Mouse (Mus musculus): ENCODE results near the gene Myo1d.

Gene Myo1d

DNA sequence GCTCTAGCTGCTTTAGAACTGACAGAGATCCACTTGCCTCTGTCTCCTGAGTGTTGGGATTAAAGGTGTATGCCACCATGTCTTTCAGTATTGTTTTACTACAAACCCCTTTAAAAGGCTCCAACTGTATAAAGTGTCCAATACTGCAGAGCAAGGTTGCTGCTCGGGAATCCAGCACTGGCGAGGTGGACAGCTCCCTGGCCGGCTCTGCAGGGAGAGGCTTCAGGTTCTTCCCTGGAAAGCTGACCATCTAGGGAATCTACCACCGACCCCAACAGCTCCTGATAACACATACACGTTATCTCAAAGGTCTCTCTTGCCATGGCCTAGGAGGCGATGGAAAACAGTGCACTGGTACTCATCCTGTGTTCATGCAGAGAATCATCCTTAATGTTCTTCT is 166.3 kb downstream of the Myo1d start:
- DNase-seq (ENCODE audit: low spot score): no peak

DNA sequence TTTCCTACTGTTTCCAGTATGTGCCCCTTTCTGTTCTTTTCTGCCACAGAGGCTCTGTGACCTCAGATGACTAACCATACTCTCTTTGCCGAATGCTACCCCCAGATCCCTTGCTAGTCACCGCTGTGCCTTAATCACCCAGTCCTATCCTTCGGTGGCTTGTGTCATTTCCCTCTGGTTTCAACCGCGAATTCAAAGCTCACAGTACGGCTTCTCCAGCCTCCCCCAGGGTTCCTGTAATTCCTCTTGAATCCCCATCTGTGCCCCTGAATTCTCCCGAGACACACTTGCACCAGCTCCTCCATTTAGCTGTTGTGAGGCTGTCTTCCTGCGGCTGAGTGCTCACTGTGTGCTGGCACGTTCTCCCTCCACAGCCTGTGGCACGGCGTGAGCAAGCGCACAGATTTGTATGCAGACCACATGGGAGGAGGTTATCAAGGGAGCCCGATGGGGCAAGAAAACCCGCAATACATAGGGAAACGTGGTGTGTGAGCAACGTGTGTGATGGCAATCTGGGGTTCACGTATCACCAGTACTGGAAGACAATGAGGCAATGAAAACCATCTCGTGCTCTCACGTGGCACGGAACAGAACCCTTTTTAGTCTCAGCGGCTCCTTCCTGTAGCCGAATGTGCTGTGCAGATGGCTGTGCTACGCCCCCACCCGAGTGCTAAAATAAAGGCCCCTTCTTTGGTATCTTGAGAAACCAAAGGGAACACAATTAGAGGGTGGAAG is 177.0 kb downstream of the Myo1d start:
- peak; percentile 88 for DNase-seq (ENCODE audit: low spot score)

DNA sequence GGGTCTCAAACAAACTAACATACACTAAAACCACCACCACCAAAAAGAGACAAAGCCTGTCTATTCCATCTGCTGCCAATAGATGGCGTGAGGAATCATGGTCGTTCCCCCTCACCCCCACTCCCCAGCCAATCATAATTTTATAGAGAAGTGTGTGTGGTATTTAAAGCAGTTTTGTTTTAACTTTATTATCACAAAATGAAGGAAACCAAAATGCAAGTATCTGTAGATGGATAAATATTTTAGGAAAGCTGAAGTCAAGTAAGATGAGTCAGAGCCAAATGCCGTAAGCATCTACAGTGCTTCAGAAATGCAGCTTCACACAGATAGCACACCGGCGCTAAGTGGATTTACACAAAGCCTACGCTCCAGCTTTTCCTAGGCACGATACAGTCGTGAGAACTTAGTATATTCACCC is 177.8 kb downstream of the Myo1d start:
- no peak for DNase-seq (ENCODE audit: low spot score)

DNA sequence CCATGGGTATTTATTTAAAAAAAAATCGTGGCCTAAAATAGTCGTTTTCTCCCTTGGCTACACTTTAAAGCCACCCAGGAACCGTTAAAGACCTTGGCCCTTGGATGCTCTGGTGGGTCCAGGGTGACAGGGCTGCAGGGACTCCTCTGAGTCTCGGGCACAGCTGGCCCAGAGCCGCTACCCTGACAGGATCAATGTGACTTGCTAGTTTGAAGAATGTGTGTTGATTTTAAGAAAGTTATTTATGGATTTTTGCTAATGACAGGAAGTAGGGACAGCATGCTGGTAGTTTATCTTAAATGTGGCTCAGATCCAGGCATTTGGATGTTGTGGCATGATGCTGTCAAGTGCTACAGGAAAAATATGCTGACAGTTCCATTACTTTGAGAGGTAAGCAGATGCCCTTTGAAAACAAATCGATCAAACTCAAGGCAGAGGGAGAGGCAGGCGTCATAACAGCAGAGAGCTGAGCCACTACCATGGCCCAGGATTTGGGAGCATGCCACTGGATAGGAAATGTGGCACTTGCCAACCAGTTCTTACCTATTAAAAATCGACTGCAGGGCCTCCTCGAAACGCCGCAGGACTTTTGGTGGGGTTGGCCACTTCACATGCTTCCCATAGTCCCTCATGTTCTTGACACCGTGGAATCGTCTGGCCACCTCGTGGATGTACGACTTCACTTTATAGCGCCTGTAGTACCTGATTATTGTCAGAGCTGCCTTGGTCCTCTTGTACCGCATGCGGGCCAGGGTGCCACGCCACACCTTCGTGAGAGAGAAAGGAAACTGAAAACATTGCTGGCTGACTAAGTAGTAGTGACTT is 178.6 kb downstream of the Myo1d start:
- no peak for DNase-seq (ENCODE audit: low spot score)

DNA sequence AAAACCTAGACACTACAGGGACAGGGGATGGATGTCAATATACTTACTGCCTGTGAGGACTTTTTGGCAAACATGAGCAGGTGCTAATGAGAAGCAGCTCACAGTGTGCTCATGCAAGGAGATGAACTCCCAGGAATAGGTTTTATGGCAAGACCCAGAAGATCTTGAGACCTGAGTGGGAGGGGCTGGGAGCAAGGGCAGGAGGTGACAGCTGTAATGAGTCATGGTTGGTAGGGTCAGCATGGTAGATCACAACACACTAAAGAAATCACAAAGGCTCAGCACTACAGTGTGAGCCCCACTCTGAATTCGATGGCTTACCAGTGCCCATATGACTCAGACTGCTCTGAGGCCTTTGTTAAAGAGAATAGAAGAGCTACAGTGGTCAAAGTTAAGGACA is 184.3 kb downstream of the Myo1d start:
- no peak for DNase-seq (ENCODE audit: low spot score)

DNA sequence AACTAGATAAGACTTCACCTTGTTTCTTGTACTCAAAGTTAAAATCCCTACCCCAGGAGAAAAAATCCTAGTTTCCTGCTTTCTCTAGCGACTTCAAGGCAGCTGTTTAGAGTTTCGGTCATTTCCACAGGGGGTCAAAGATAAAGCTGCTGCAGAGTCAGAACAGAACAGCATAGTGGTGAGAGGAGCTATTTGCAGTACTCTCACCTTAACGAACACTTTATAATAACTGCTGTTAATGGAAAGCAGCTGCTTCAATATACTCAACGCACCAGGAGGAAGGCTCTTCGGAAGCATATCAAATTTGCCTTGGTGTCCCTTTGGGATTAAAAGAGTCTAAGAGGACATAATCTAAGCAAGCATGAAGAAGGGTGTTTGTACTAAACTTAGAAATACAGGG is 190.4 kb downstream of the Myo1d start:
- no peak for DNase-seq (ENCODE audit: low spot score)

DNA sequence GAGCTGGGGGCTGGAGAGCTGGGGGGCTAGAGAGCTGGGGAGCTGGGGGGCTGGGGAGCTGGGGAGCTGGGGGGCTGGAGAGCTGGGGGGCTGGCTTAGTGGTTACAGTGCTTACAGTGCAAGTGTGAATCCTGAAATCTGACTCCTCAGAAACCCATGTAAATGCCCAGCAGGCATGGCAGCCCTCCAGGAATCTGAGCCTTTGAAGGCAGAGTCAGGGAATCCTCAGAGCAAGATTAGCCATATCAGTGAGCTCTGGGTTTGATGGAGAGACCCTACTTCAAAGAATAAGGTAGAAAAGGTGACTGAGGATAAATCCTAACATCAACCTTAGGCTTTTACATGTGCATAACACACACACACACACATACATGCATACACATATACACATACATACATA is 194.1 kb downstream of the Myo1d start:
- no peak for DNase-seq (ENCODE audit: low spot score)

DNA sequence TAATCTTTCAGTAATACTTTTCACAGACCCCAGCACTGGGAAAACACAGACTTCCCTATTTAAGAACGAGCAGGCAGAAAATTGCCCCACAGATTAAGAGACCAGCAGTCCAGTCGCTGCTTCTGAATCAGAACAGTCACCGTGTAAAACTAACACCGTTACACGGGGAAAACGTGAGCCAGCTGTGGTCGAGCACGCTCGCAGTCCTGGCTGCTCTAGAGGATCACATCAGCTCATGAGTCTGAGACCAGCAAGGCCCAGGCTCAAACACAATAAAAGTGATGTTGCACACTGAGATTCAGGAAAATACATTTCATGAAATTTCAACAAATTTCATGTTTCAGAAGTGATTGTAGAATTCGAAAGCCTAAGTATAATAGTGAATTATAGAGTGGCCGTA is 194.6 kb downstream of the Myo1d start:
- DNase-seq (ENCODE audit: low spot score): no peak

DNA sequence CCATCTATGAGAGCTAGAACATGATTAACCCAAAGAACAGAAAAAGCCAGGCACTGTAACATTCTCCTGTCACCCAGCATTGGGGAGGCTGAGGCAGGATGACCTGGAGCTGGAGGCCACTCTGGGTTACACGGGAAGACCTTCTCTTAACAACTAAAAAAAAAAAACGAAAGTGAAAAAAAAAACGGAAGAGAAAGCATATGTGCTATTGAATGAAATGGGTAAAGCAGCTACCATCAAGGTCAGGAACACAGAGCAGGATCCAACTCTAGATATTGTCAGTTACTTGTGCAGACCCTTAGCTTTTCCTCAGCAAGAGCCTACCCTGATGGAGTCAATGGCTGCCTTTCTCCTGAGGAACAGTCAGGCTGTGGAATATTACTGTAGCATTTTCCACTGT is 199.3 kb downstream of the Myo1d start:
- DNase-seq (ENCODE audit: low spot score): no peak

DNA sequence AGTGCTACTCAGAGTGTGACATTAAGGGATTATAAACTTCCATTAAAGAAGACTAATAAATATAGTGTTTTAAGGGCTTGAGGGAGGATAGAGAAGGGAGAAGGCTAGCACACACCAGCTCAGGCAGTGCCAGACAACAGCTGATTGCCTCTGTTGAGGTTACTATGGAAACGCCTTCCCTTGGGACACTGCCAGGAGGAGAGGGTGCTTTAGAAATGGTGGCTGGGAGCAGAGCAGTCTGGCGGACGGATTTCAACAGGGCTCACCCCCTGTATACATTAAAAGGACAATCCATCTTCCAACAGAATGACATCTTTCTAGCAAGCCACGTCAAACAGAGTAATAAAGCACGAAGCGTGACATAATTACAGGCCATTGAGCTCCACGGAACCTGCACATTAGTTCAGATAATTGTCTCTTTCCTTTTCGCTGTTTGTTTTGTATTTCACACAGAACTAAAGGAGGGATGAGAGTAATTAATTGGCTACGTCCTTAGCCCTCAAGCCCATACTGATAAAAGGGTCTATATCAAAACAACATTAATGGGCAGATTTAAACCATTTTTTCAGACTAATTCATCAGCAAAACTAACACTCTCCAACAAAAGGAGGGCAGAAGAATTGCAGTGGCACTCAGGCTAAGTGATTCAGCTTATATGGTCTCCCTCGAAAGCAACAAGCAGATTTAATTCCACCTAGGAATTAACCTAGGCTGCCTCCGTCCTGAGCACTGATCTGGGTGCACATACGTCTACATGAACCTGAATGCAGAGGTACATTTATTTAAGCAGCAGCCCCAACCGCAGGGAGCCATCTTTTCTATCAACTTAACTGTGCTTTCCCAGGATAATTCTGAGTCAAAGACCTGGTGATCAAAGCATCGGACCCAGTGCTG is 201.8 kb downstream of the Myo1d start:
- DNase-seq (ENCODE audit: low spot score): peak; percentile 78

DNA sequence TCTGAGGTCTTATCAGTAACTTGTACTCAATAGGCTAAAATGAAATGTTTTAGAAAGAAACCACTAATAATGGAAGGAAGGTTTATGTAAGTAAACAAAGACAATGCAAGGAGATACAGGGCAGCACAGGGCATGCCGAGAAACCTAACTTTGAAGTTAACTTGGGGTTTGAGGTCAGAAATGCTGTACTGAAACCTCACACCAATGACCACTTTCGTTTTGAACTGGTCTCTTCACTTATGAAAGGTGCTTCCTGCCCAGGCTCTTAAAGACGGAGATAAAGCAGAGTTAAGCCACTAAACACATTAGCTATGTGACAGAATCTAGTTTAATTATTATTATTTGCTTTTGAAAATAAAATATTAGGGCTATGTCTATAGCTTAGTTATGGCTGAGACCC is 204.0 kb downstream of the Myo1d start:
- DNase-seq (ENCODE audit: low spot score): no peak

DNA sequence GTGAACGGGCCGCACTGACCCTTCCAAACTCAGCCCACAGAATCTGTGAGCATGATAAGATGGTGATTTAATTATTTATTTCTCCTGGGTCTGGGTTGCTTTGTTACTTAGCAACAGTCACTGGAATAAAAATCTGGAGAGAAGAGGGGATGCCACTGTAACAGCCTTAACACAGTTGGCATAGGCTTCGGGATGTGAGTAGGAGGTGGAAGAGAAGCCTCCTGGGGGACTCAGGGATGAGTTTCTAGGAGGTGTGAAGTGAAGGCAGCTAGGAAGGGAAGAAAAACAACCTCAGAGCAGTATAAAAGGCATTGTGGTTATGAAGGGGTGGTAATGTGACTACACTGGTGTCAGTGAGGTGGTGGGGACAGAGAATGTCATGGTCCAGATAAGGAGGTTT is 213.5 kb downstream of the Myo1d start:
- no peak for DNase-seq (ENCODE audit: low spot score)

DNA sequence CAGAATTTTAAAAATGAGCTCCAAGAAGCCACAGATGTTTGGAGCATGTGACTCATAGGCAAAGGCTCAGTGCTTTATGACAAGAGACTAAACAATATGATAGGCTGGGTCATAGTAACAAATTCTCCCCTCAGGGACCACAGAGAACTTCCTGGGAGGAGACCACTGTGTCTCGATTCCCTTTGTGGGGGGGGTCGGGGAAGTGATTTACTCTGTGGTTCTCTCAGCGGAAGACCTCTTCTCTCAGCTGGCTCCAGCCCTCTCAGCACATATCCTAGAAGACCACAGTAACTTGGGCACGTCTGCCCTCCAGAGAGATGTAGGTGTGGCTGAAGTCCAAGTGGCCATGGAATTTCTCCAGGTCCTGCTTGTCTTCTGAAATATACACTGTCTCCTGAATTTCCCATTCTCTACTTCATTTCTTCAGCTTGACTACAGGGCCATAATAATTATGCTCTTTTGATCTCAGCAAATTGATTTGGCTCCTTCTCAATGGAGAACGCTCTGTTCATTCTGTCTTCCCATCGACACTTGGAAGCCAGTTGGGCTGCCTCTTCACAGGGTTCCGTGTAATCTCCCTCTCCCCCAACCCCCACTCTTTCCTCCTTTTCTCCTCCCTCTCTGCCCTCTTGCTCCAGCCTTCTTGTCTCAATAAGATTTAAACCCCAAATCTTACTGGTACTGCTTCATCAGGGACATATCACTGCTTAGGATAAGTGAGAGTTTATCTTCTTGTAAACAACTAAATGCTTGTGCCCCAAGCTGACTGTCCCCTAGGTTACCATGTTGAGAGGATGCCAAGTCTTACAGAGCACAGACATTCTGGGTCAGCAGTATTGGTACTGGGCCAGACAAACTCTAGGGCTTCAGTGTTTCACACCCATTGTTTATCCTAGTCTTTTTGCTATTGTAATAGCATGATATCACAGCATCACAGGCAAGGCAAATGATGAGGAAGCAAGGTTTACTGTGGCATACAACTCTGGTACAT is 214.6 kb downstream of the Myo1d start:
- no peak for DNase-seq (ENCODE audit: low spot score)

DNA sequence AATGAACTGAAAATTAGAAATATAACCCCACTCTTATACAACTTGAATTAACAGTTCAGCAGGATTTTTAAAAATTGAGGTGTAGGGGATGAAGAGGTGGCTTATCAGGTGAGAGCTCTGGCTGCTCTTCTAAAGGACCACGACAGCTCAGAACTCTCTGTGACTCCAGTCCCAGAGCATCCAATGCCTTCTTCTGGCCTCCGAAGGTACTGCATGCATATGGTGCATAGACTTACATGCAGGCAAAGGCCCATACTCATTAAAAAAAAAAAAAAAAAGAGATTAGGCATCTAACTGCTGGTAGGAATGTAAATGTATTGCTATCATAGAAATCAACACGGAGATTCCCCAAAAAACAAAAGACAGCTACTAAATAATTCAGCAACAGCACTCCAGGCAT is 217.3 kb downstream of the Myo1d start:
- no peak for DNase-seq (ENCODE audit: low spot score)

DNA sequence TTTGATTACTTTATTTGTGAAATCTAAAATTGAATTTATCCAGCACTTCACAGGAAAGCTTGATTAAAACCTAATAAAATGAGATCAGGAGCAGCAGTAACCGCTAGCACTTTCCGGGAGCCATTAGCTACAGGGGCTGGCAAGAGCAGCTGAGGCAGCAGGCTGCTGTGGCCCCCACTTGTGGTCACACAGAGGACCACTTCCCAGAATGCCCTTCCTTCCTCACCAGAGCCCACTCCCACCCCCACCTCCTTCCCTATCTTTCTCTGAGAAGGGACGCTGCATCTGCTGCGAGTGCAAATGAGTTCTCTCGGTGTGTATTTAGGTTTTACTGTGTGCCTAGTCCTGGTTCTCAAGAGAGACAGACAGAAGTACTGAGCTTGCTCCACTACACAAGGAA is 219.1 kb downstream of the Myo1d start:
- no peak for DNase-seq (ENCODE audit: low spot score)

DNA sequence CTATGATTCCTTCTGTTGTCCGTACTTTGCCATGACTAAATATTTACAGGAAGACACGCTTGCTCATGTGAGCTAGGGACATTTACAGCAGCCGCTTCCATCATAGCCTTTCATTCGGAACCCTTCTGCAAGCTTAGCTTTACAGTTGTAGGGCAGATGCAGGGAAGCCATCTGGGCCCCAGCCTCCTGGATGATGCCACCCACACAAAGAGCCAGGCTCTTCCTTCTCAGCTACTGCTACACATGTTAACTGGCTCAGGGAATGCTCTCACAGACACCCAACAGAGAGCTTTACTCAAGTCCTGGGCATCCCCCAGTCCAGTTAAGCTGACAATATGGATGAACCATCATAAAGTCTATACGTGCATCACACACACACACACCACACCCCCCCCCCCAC is 224.4 kb downstream of the Myo1d start:
- no peak for DNase-seq (ENCODE audit: low spot score)

DNA sequence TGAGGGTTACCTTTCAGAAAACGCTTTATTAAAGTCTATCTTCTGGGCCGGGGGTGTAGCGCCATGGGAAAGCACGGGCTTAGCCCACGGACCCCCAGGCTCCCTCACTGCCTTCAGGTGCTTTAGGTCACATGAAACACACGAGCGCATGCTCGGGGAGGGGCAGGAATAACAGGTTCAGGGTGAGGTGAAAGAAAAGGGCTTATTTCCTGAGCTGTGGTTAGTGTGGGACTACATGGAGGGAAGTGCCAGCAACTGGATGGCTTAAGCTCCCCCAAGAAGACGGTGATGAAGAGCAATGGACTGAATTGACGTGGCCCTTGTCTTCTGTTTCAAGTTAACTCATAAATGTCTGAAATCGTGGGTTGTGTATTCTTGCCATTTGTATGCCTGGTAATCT is 226.8 kb downstream of the Myo1d start:
- no peak for DNase-seq (ENCODE audit: low spot score)

DNA sequence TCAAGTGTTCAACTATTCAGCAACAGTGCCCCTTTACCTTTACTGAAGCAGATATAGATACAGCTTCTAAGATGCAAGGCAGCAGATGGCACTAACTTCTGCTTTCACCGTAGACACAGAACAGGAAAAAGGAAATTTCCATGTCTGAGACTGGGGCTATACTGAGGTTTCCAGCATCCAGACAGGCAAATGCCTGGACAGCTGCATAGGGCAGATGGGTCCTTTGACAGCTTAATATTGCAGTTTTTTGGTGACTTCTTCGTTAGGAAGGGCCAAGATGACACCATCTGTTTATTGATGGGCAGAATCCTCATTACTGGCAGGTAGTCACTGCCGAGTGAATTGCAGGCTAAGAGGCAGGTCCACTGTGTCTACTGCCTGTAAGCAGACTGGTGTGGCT is 228.2 kb downstream of the Myo1d start:
- DNase-seq (ENCODE audit: low spot score): no peak

DNA sequence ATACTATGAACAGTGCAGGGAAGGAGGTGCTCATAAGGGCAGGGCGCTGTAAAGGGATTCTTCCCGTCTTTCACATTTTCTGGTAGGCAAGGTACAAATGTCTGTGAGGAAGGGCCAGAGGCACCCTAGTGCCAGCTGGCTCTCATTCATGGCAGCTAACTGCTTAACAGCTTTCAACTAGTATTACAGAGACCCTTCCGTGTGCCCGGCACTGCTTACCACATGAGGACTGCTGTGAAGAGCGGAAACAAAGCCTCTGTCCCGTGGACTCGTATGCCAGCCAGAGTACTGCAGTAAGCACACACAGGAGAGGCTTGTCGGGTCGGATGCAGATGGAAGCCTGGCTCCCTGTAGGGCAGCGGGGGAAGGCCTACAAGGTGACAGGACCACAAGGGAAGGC is 229.6 kb downstream of the Myo1d start:
- DNase-seq (ENCODE audit: low spot score): no peak

DNA sequence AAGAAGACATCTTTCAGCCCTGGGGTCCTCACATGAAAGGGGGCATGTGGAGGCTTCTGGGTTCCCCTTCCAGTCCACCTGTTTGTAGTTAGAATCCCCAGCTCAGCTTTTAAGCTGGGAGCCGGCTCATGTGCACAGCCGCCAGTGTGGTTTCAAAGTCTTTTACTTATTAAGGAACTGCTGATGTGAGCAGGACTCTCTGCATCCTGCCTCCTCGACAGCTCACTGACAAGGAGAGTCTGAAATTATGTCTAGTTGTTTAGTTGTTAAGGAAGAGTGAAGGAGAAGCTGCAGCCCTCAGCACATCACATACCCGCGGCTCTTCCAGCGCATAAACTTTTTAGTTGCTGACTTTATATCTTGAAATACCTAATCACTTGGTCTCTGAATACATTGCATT is 230.0 kb downstream of the Myo1d start:
- no peak for DNase-seq (ENCODE audit: low spot score)

DNA sequence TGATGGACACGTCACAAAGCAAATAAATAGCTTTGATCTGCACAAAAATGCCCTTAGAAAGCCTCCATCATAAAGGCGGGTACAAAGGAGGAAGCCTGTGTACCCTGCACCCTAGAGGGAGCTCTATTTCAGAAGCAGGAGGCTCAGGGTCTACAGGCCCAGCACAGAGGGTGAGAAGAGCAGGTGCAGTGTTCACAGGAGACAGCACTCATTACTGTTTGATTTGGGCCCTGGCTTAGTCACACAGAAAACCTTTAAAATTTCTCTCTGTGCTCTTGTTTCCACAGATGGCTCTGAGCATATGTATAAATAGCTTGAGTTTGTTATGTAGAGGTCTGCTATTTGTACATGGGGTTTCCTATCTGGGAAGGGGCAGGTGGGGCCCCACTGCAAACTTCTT is 233.6 kb downstream of the Myo1d start:
- no peak for DNase-seq (ENCODE audit: low spot score)

Measured in left cerebral cortex, adult 11 months (tissue).